ENCODE assay signal across 8 mouse cellular contexts in genomic region chr3:127791595-127792561, GRCm38 (mm10). TPM values are rescaled to one million over a fixed set of nuclear protein-coding genes. Genes with fewer than 3 reads are reported as not detected.
DNase-seq lines count a peak whose midpoint lies in the region; ATAC-seq lines count a peak whose summit lies in the region.

No protein-coding gene starts in this region.

- H3K4me2 ChIP-seq in kidney, embryonic 16.5 days (replicated peaks; ENCODE audit: low read depth, low read length): peak overlapping the region; percentile 95; the same call in 1 of the 2 replicates
- H3K4me2 ChIP-seq in embryonic facial prominence, embryonic 12.5 days (replicated peaks): peak overlapping the region; percentile 99
- H3K4me2 ChIP-seq in liver, embryonic 11.5 days: peak overlapping the region; percentile 98

- no peak overlapping the region for H3K27ac ChIP-seq in kidney, embryonic 16.5 days (ENCODE audit: low read length)
- H3K27ac ChIP-seq in embryonic facial prominence, embryonic 12.5 days: no peak overlapping the region
- H3K27ac ChIP-seq in liver, embryonic 11.5 days (ENCODE audit: low read depth, low read length): peak overlapping the region; percentile 84

- DNase-seq in kidney, adult 18-20 months: no peak
- no peak for DNase-seq in liver, embryonic 11.5 days (ENCODE audit: low spot score)
- DNase-seq in spleen, postnatal 36 days (ENCODE audit: low spot score in 2 of 2): peak; percentile 55 to 68
- DNase-seq in gastrocnemius, postnatal 4 days (ENCODE audit: low spot score in 2 of 2): no peak
- DNase-seq in adrenal gland, adult 2 months: no peak
- no peak for DNase-seq in kidney, postnatal 36 days

- no peaks in the 10 kb centered on the region; the same call in 1 of the 2 replicates for H3K36me3 ChIP-seq in kidney, embryonic 16.5 days (ENCODE audit: insufficient read depth, low read length)
- H3K36me3 ChIP-seq in embryonic facial prominence, embryonic 12.5 days: no peaks in the 10 kb centered on the region
- peaks cover 1% of the 10 kb centered on the region; the same call in 1 of the 2 replicates for H3K36me3 ChIP-seq in liver, embryonic 11.5 days (ENCODE audit: control insufficient read depth, insufficient read depth, low read length)

- H3K9me3 ChIP-seq in kidney, embryonic 16.5 days (ENCODE audit: low read length): peaks cover 4% of the 10 kb centered on the region; the same call in 1 of the 2 replicates
- no peaks in the 10 kb centered on the region for H3K9me3 ChIP-seq in embryonic facial prominence, embryonic 12.5 days
- H3K9me3 ChIP-seq in liver, embryonic 11.5 days (ENCODE audit: control insufficient read depth, low read length): no peaks in the 10 kb centered on the region

- ATAC-seq in kidney, embryonic 16.5 days (ENCODE audit: low FRiP score, low TSS enrichment): no peak
- no peak for ATAC-seq in embryonic facial prominence, embryonic 12.5 days (ENCODE audit: insufficient number of reproducible peaks, insufficient read depth, low FRiP score, low TSS enrichment)
- peak; percentile 91 for ATAC-seq in liver, embryonic 11.5 days (replicated peaks; ENCODE audit: low FRiP score)

- H3K27me3 ChIP-seq in kidney, embryonic 16.5 days (ENCODE audit: insufficient read depth, low read length): peaks cover 19% of the 10 kb centered on the region
- H3K27me3 ChIP-seq in embryonic facial prominence, embryonic 12.5 days: peaks cover 30% of the 10 kb centered on the region
- H3K27me3 ChIP-seq in liver, embryonic 11.5 days (replicated peaks; ENCODE audit: control insufficient read depth, insufficient read depth, low read length): peaks cover 15% of the 10 kb centered on the region

- H3K9ac ChIP-seq in kidney, embryonic 16.5 days (replicated peaks; ENCODE audit: low read length): no peak overlapping the region
- no peak overlapping the region for H3K9ac ChIP-seq in embryonic facial prominence, embryonic 12.5 days
- peak overlapping the region; percentile 86 for H3K9ac ChIP-seq in liver, embryonic 11.5 days (ENCODE audit: low read depth, low read length)

- H3K4me3 ChIP-seq in kidney, embryonic 16.5 days (ENCODE audit: low read length): no peak overlapping the region
- 0 out of 2 replicates have a peak overlapping the region, but pooled peaks have one; percentile 57 for H3K4me3 ChIP-seq in embryonic facial prominence, embryonic 12.5 days
- H3K4me3 ChIP-seq in liver, embryonic 11.5 days (ENCODE audit: low read depth, low read length): peak overlapping the region; percentile 79

- H3K4me1 ChIP-seq in kidney, embryonic 16.5 days (ENCODE audit: insufficient read depth, low read length): peaks cover 11% of the 10 kb centered on the region
- peaks cover 11% of the 10 kb centered on the region for H3K4me1 ChIP-seq in embryonic facial prominence, embryonic 12.5 days
- peaks cover 14% of the 10 kb centered on the region for H3K4me1 ChIP-seq in liver, embryonic 11.5 days (replicated peaks; ENCODE audit: control insufficient read depth, insufficient read depth, low read length)

- 49% methylated on average over 4 of the region's 4 CpGs for whole genome bisulfite sequencing in kidney, embryonic 16.5 days
- 44% methylated on average over 4 of the region's 4 CpGs for WGBS in embryonic facial prominence, embryonic 12.5 days
- 29% methylated on average over 4 of the region's 4 CpGs for WGBS in liver, embryonic 11.5 days

RNA-seq across cellular contexts. Expression of gene Tifa, which starts 2.3 kb away (rescaled TPM):
- 4.3 and 5.4 TPM in 2 replicates for polyA plus RNA-seq in kidney, embryonic 16.5 days (2015; fragmentation: Nextera tagmentation; extraction: Ambion mirVana)
- 3.6 and 3.9 TPM in 2 replicates for polyA plus RNA-seq in embryonic facial prominence, embryonic 12.5 days (2016; fragmentation: Nextera tagmentation; extraction: Ambion mirVana)
- 13.4 and 14.3 TPM in 2 replicates for polyA plus RNA-seq in liver, embryonic 11.5 days (2014; fragmentation: Nextera tagmentation; extraction: Ambion mirVana)
- 1 to 10 TPM; 1.6 to 2.0 TPM for total RNA-seq in gastrocnemius, postnatal 4 days (2021)
- total RNA-seq in adrenal gland, adult 2 months (2021): 1 to 10 TPM; 3.4 to 6.5 TPM
- 16.4 and 23.6 TPM in 2 replicates for polyA plus RNA-seq in adrenal gland, adult 2 months (2012; rRNA removed)

RNA-seq across cellular contexts. Expression of gene Alpk1, which starts 11.6 kb away (rescaled TPM):
- 1.2 TPM in 2 replicates for polyA plus RNA-seq in kidney, embryonic 16.5 days (2015; fragmentation: Nextera tagmentation; extraction: Ambion mirVana)
- 1.6 and 2.7 TPM in 2 replicates for polyA plus RNA-seq in embryonic facial prominence, embryonic 12.5 days (2016; fragmentation: Nextera tagmentation; extraction: Ambion mirVana)
- 0.92 and 1.1 TPM in 2 replicates for polyA plus RNA-seq in liver, embryonic 11.5 days (2014; fragmentation: Nextera tagmentation; extraction: Ambion mirVana)
- total RNA-seq in gastrocnemius, postnatal 4 days (2021): 1 to 10 TPM; 2.4 to 2.7 TPM
- 1 to 10 TPM; 6.8 to 9.2 TPM for total RNA-seq in adrenal gland, adult 2 months (2021)
- 0.75 and 1.2 TPM in 2 replicates for polyA plus RNA-seq in adrenal gland, adult 2 months (2012; rRNA removed)

RNA-seq across cellular contexts. Expression of gene Ap1ar, which starts 45.4 kb away (rescaled TPM):
- polyA plus RNA-seq in kidney, embryonic 16.5 days (2015; fragmentation: Nextera tagmentation; extraction: Ambion mirVana): 49.3 and 50.9 TPM in 2 replicates
- 72.2 and 73.9 TPM in 2 replicates for polyA plus RNA-seq in embryonic facial prominence, embryonic 12.5 days (2016; fragmentation: Nextera tagmentation; extraction: Ambion mirVana)
- 55.7 and 55.8 TPM in 2 replicates for polyA plus RNA-seq in liver, embryonic 11.5 days (2014; fragmentation: Nextera tagmentation; extraction: Ambion mirVana)
- 10 to 100 TPM; 19.8 to 20.8 TPM for total RNA-seq in gastrocnemius, postnatal 4 days (2021)
- 10 to 100 TPM; 28.3 to 34.2 TPM for total RNA-seq in adrenal gland, adult 2 months (2021)
- 20.9 and 24.4 TPM in 2 replicates for polyA plus RNA-seq in adrenal gland, adult 2 months (2012; rRNA removed)

Comparison
In these comparisons a context has a peak if more than half of its experiments do, and no peak if none do; other contexts are left out.
1. DNase-seq: peak in spleen, postnatal 36 days (2 of 2); none in kidney, adult 18-20 months (single experiment), liver, embryonic 11.5 days (single experiment), gastrocnemius, postnatal 4 days (0 of 2), adrenal gland, adult 2 months (single experiment) and kidney, postnatal 36 days (0 of 2).
2. Peak in every context shown above with its lines, with median percentiles within 50 percentile points of each other: H3K4me2 ChIP-seq.